14 mouse cellular contexts compared by ENCODE assay signal in genomic region chr14:57334833-57335232, GRCm38 (mm10).
DNase-seq lines count a peak whose midpoint lies in the region; ATAC-seq and TF ChIP-seq lines count a peak whose summit lies in the region.
"Had no signal": no experiment of that assay in that cellular context is flagged by ENCODE, and none has a peak within 500 bp of the region (broad histone marks: within the 10 kb centered on the region; RNA-seq: fewer than 3 reads in every experiment).

No protein-coding gene starts in this region.

- no peak for TF ChIP-seq POLR2A in CH12.LX (IDR thresholded peaks at IDR 0.05; ENCODE audit: low read depth, low read length)

- no peaks in the 10 kb centered on the region for H3K79me2 ChIP-seq in CH12.LX (replicated peaks; ENCODE audit: control insufficient read depth, extremely low read depth, insufficient read depth, poor library complexity, severe bottlenecking)

- 56% methylated on average over 6 of the region's 6 CpGs for WGBS in liver, embryonic 14.5 days (ENCODE audit: insufficient replicate concordance)
- 61% methylated on average over 6 of the region's 6 CpGs for WGBS in liver, embryonic 12.5 days (ENCODE audit: insufficient replicate concordance)
- 78% methylated on average over 6 of the region's 6 CpGs for WGBS in hindbrain, embryonic 13.5 days

- no peaks in the 10 kb centered on the region for H3K36me3 ChIP-seq in liver, embryonic 14.5 days (replicated peaks; ENCODE audit: control insufficient read depth, insufficient read depth, low read depth)
- H3K36me3 ChIP-seq in liver, embryonic 12.5 days = no peaks in the 10 kb centered on the region
- peaks cover 0 to 17% of the 10 kb centered on the region in 2 experiments for H3K36me3 ChIP-seq in CH12.LX (replicated peaks in 1 of 2; ENCODE audit: control insufficient read depth in 1 of 2, insufficient read depth in 1 of 2, low read length in 1 of 2)
- no peaks in the 10 kb centered on the region for H3K36me3 ChIP-seq in hindbrain, embryonic 13.5 days
- H3K36me3 ChIP-seq: embryonic facial prominence, embryonic 15.5 days; heart, embryonic 13.5 days; hindbrain, embryonic 15.5 days had no signal

- dilution Hi-C loops in CH12.LX (cut with MboI; ENCODE audit: extremely low pct_ligation_motif_present, extremely low pct_unique_long_range_greater_than_20kb, low sequenced_read_pairs) = no loop called here

- in situ Hi-C loops in CH12.LX (cut with MboI; ENCODE audit: low pct_ligation_motif_present, low pct_unique_long_range_greater_than_20kb, low sequenced_read_pairs) = no loop called here

- H3K4me1 ChIP-seq in liver, embryonic 14.5 days (replicated peaks; ENCODE audit: control insufficient read depth in 2 of 2, insufficient read depth in 2 of 2, low read length in 1 of 2) = no peaks in the 10 kb centered on the region
- H3K4me1 ChIP-seq in liver, embryonic 12.5 days = no peaks in the 10 kb centered on the region
- peaks cover 0 to 28% of the 10 kb centered on the region in 2 experiments; a peak in 2 of 4 replicates for H3K4me1 ChIP-seq in CH12.LX (ENCODE audit: control insufficient read depth in 1 of 2, insufficient read depth in 2 of 2)
- no peaks in the 10 kb centered on the region for H3K4me1 ChIP-seq in hindbrain, embryonic 13.5 days (replicated peaks)
- H3K4me1 ChIP-seq: embryonic facial prominence, embryonic 15.5 days; hindbrain, embryonic 15.5 days had no signal

- H3K27ac ChIP-seq in liver, embryonic 14.5 days = no peak overlapping the region
- H3K27ac ChIP-seq in liver, embryonic 12.5 days = no peak overlapping the region
- no peak overlapping the region for H3K27ac ChIP-seq in CH12.LX (ENCODE audit: insufficient read depth, low read depth)
- H3K27ac ChIP-seq in hindbrain, embryonic 13.5 days = no peak overlapping the region
- H3K27ac ChIP-seq: embryonic facial prominence, embryonic 15.5 days; heart, embryonic 13.5 days; hindbrain, embryonic 15.5 days; macrophage had no signal

- ATAC-seq in frontal cortex, adult (ENCODE audit: low TSS enrichment) = 0 out of 2 replicates have a peak, but pooled peaks have one; percentile 41
- no peak for ATAC-seq in liver, embryonic 14.5 days (ENCODE audit: insufficient read depth)
- no peak for ATAC-seq in liver, embryonic 12.5 days
- peak; percentile 44; the same call in 1 of the 2 replicates for ATAC-seq in granulocyte monocyte progenitor cell, adult 5-6 weeks (replicated peaks; ENCODE audit: poor library complexity, severe bottlenecking)
- ATAC-seq in hindbrain, embryonic 13.5 days (ENCODE audit: low FRiP score) = no peak

- TF ChIP-seq CTCF in liver, embryonic 14.5 days (IDR thresholded peaks at IDR 0.05; ENCODE audit: low read depth) = peak; percentile 62
- peak; percentile 12 to 58; a peak in 2 of 4 replicates for TF ChIP-seq CTCF in CH12.LX (conservative IDR thresholded peaks at IDR 0.05 in 1 of 2, IDR thresholded peaks at IDR 0.05 in 1 of 2; ENCODE audit: low read depth in 2 of 2, low read length in 2 of 2)

- H3K4me3 ChIP-seq in liver, embryonic 14.5 days (ENCODE audit: insufficient read depth in 1 of 2, low read depth in 2 of 2, low read length in 2 of 2) = no peak overlapping the region
- no peak overlapping the region for H3K4me3 ChIP-seq in liver, embryonic 12.5 days
- no peak overlapping the region for H3K4me3 ChIP-seq in CH12.LX (replicated peaks in 1 of 3; ENCODE audit: low read depth in 2 of 3, low read length in 2 of 3, poor library complexity in 1 of 3)
- H3K4me3 ChIP-seq in hindbrain, embryonic 13.5 days = no peak overlapping the region
- H3K4me3 ChIP-seq: embryonic facial prominence, embryonic 15.5 days; heart, embryonic 13.5 days; hindbrain, embryonic 15.5 days had no signal

- no peak overlapping the region for H3K4me2 ChIP-seq in liver, embryonic 14.5 days (ENCODE audit: low read depth)
- no peak overlapping the region for H3K4me2 ChIP-seq in liver, embryonic 12.5 days
- no peak overlapping the region for H3K4me2 ChIP-seq in CH12.LX (ENCODE audit: insufficient read depth, low read depth, poor library complexity, severe bottlenecking)
- H3K4me2 ChIP-seq in hindbrain, embryonic 13.5 days = no peak overlapping the region
- H3K4me2 ChIP-seq: embryonic facial prominence, embryonic 15.5 days; heart, embryonic 13.5 days; hindbrain, embryonic 15.5 days had no signal

- TF ChIP-seq RAD21 in CH12.LX (IDR thresholded peaks at IDR 0.05; ENCODE audit: low read depth, low read length) = peak; percentile 17

- no peak for DNase-seq in frontal cortex, postnatal 36 days (ENCODE audit: low spot score in 2 of 2)
- DNase-seq in liver, embryonic 14.5 days (ENCODE audit: low read depth in 3 of 3, low spot score in 3 of 3) = no peak
- DNase-seq in CH12.LX (ENCODE audit: extremely low read depth) = peak; percentile 15
- DNase-seq in urinary bladder, postnatal 36 days (ENCODE audit: low spot score in 2 of 2) = no peak
- DNase-seq: B cell, adult 2 months; cerebellum, adult 9-11 months had no signal

- H3K9me3 ChIP-seq in liver, embryonic 14.5 days (ENCODE audit: control insufficient read depth, low read length) = no peaks in the 10 kb centered on the region
- no peaks in the 10 kb centered on the region for H3K9me3 ChIP-seq in liver, embryonic 12.5 days (replicated peaks)
- H3K9me3 ChIP-seq in CH12.LX (replicated peaks; ENCODE audit: low read length) = no peaks in the 10 kb centered on the region
- no peaks in the 10 kb centered on the region for H3K9me3 ChIP-seq in hindbrain, embryonic 13.5 days
- H3K9me3 ChIP-seq: embryonic facial prominence, embryonic 15.5 days; heart, embryonic 13.5 days; hindbrain, embryonic 15.5 days had no signal

- H3K27me3 ChIP-seq in liver, embryonic 14.5 days (ENCODE audit: control insufficient read depth, insufficient read depth, low read length) = no peaks in the 10 kb centered on the region
- no peaks in the 10 kb centered on the region for H3K27me3 ChIP-seq in liver, embryonic 12.5 days (replicated peaks)
- no peaks in the 10 kb centered on the region for H3K27me3 ChIP-seq in CH12.LX (replicated peaks)
- no peaks in the 10 kb centered on the region for H3K27me3 ChIP-seq in hindbrain, embryonic 13.5 days
- H3K27me3 ChIP-seq: embryonic facial prominence, embryonic 15.5 days; heart, embryonic 13.5 days; hindbrain, embryonic 15.5 days had no signal

- no peak for TF ChIP-seq EP300 in liver, embryonic 14.5 days (IDR thresholded peaks at IDR 0.05; ENCODE audit: low read depth)
- no peak for TF ChIP-seq EP300 in CH12.LX (IDR thresholded peaks at IDR 0.05; ENCODE audit: low read length)

- H3K9ac ChIP-seq in liver, embryonic 14.5 days (replicated peaks) = no peak overlapping the region
- no peak overlapping the region for H3K9ac ChIP-seq in liver, embryonic 12.5 days
- no peak overlapping the region for H3K9ac ChIP-seq in CH12.LX (ENCODE audit: insufficient read depth, low read depth)
- H3K9ac ChIP-seq in hindbrain, embryonic 13.5 days = no peak overlapping the region
- H3K9ac ChIP-seq: embryonic facial prominence, embryonic 15.5 days; heart, embryonic 13.5 days; hindbrain, embryonic 15.5 days had no signal

TF ChIP-seq in CH12.LX, 34 proteins besides CTCF, POLR2A, EP300 and RAD21:
- peak; percentile 41 for TF ChIP-seq SMC3 (IDR thresholded peaks at IDR 0.05; ENCODE audit: low read depth, low read length)
- TF ChIP-seq BHLHE40 (IDR thresholded peaks at IDR 0.05; ENCODE audit: low read depth, low read length) = no peak

Comparison
In these comparisons a context has a peak if more than half of its experiments do, and no peak if none do; other contexts are left out.
1. ATAC-seq: peak in frontal cortex, adult (single experiment) and granulocyte monocyte progenitor cell, adult 5-6 weeks (single experiment); none in liver, embryonic 14.5 days (single experiment), liver, embryonic 12.5 days (single experiment) and hindbrain, embryonic 13.5 days (single experiment).